Mouse (Mus musculus) neutrophil, adult 83 days (primary cell): Measurements from ENCODE around the gene Rsad2. TPM values are rescaled to one million over a fixed set of nuclear protein-coding genes. Genes with fewer than 3 reads are reported as not detected.

Experiments used
- total RNA-seq, 2 experiments: library from RNA; stranded (reverse); gene quantifications; one replicate each; pipeline ENCODE4 v1.2.4; 2023

Gene Rsad2
- 10 to 100 TPM in 1 of 2 experiments, 1 to 10 TPM in 1; 7.5 to 10.8 TPM for total RNA-seq

GRCm38 (mm10) chr12:26456028-26456698, at the start of gene Rsad2:
Gene Rsad2 (minus strand): TSS chr12:26456452.

GRCm38 (mm10) chr12:26469098-26470041, 13.1 kb upstream of the Rsad2 start, which contains the start of gene Cmpk2:
Gene Cmpk2 (plus strand): TSS chr12:26469204.

GRCm38 (mm10) chr12:26415104-26415771, 41.0 kb downstream of the Rsad2 start, which contains the start of gene Rnf144a:
Gene Rnf144a (minus strand): TSS chr12:26415254.

Other genes starting within 250 kb of the Rsad2 start
- 100 to 1,000 TPM; 111 to 134 TPM for gene Rnf144a, start 41.2 kb downstream of the Rsad2 start, total RNA-seq
- 10 to 100 TPM; 34.5 to 38.0 TPM for gene Cmpk2, start 12.8 kb upstream of the Rsad2 start, total RNA-seq